Mouse (Mus musculus) thymus, postnatal 4 days (tissue): ENCODE results near the gene Klrb1f.
"Not testable (repeated sequence)": the region's sequence is repeated elsewhere in the genome, so short reads cannot be mapped to it uniquely, and the experiment has no call there.

Source experiments
- DNase-seq: peaks from one replicate; pipeline ENCODE4 v3.0.0; 2021

Gene Klrb1f

DNA sequence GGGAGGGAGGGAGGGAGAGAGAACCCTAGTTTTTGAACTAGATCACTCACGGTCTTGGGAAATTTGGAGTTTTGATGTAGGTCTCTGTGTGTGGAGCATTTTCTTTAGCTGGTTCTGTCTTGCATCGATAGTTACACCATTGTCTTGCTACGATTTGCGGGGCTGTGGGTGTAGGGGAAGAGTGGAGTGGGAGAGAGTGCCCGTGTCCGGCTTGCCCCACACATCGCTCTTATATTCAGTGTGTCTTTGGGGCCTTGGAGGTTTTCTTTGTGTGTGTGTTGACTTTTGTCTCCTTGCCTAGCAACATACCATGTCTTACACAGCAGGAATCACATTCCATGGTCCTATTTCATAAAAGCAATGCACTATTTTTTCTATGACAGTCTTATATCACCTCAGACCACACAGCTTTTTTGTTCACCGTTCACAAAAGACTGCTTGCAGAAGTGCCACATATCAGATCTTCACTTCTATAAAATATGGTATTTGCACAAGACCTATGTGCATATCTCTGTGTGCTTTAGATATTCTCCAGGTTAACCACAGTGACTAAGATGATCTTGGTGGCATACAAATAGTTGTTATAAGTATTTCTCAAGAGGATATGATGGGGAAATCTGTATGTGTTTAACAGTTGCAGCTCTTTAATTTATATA lies 4.0 kb downstream of the Klrb1f start:
- DNase-seq: no peak

DNA sequence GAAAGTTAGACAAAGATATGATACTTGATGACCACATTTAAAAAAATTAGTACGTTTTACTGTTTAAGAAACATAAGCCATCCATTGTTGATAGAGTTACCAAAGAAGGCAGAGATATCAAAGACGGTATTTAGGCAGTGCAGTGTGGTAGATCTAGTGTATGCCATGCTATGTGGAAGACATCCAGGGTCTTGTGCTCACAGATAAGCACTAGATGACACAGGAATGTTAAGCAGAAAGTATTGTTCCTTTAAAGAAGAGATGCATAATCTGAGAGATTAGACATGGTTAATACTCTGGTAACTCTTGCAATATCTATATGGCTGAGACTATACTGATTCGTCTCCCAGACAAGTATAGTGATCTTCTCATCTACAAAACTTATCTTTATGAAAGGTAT lies 5.4 kb downstream of the Klrb1f start:
- no peak for DNase-seq

DNA sequence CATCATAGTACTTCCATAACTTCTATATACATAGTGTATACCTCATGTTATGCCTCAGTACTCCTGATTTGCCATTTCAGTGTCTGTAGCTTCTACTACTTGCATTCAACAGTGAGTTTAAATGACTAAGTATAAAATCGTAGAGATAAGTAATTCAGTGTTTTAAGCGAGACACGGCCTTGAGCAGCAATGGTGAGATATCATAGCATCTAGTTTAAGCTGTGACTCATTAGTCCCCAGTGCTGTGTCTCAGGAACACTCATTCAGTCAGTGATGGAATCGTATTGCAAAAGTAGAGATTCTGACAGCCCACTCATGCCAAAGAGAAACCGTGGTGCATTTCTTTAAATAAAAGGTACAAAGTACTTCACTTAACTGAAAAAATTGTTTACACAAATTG lies 6.0 kb downstream of the Klrb1f start:
- no peak for DNase-seq

DNA sequence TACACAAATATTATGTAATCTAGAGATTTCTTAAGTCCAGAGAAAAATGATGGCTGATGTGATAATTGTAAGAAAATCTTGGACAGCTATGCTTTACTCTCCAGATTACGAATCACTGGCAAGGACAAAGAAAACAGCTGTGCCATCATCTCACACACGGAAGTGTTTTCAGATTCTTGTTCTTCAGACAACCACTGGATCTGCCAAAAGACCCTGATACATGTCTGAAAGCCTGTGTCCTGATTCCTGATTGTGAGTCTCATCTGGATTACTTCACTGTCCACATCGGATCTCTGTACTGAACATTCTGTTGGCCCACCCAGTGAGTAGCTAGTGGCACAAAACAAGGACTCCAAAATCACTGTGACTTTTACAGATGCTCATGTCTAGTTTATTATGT lies 10.5 kb downstream of the Klrb1f start:
- DNase-seq: no peak

DNA sequence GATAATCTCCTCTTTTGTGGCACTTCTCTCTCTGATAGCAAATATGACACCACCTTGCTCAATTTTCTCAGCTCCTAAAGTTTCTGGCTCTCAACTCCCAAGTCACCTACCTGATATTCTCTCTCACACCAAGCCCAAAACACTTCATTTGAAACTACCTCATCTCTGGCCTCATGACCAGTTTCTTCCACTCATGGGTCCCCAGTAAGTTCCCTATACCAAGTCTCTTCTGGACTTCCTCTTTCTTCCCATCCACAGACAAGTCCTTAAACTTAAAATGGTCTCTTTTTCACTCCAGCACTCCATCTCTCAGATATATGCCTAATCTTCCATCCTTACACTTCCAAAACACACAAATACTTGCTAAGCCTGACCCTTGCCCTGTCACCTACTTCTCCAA lies 12.3 kb downstream of the Klrb1f start:
- no peak for DNase-seq

GRCm38 (mm10) chr6:129065407-129065806 lies 19.7 kb downstream of the Klrb1f start:
- DNase-seq: no peak

DNA sequence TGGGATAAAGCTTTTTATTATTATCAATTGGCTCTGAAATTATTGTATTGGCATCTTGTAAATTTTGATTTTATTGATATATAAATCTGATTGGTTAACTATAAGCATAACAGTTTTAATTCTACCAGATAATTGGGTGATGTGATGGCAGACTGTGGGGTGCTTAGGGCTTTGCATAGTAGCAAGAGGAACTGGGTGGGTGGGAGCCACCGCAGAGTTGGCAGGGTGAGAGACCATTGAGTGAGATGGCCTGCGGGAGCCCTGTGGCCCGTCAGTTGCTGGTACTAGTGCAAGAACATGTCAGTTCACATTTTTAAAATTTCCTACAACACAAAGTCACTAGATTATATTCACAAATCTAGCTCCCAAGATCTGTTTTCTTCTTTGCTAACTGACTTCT lies 20.2 kb downstream of the Klrb1f start:
- DNase-seq: no peak

- no peak for DNase-seq
These were observed 20.8 kb downstream of the Klrb1f start for GRCm38 (mm10) chr6:129066530-129066929.

DNA sequence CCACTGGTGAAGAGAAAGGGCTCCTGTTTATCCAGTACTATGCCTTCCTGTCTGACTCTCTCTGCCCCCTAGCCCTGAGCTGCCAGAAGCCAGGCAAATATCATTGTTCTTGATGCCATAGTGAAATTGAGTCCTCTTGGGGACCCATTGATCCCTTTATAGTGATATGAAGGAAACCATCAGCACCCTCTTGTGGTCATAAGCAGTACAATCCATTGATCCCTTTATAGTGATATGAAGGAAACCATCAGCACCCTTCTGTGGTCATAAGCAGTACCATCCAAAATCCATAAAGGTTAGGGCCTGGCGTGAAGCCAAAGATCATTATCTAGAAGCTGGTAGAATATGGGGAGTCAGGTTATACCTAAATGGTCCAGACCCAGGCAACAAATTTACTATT lies 21.3 kb downstream of the Klrb1f start:
- DNase-seq: peak; percentile 50

DNA sequence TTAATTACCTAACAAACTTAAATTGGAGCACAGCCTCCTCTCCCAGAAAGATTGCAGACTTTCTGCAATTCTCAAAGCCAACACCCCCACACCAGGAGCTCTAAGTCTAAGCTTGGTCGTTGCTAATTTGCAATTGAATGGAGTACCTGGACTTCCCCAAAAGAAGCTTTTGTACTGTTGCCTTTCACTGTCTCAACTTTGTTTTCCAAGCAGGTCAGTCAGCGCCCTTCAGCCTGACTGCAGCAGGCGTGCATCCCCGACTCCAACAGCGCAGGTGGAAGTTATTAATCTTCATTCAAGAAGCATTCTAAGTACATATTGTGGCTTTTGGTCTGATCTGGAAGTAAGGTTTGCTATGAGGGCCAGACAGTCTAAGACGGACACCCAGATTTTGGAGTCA lies 39.4 kb downstream of the Klrb1f start:
- DNase-seq: no peak

GRCm38 (mm10) chr6:129086031-129086430 lies 40.3 kb downstream of the Klrb1f start:
- DNase-seq: not testable (repeated sequence)

DNA sequence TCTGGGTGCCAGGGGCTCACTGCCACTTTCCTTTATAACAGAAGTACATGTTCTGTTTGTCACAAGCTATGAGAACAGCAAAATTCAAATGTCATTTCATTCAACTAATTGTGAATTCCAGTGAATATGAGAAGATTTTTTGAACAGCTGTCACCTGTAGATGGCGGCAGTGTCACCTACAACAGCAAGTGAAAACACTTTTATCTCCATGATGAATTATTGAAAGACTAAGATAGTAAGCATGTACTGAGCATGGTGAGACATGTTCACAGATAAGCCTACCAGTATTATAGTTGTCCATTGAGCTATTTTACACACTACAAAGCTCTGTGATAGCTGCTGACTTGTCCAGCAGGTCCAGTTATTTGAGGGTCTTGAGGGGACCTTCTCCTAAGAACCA lies 42.5 kb downstream of the Klrb1f start:
- DNase-seq: peak; percentile 75

GRCm38 (mm10) chr6:129088596-129088995 lies 42.9 kb downstream of the Klrb1f start:
- not testable (repeated sequence) for DNase-seq

GRCm38 (mm10) chr6:129095166-129095565 lies 49.5 kb downstream of the Klrb1f start:
- DNase-seq: no peak

DNA sequence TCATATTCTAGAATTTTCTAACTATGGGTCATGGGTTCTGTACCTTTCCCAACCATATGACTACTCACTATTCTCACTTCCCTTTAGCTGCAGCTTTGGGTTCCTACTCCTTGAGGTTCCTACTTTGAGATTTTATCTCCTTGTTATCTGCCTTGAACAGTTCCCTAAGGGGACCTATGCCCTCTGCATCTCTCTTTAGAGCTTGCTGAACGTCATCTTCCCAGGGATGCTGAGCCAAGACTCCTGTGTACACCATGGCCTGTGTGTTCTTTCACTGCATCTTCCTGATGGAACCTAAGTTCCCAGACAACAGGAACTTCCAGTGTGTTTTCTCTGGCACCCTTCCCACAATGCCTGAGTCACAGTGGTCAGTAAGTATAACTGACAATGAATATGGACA lies 52.2 kb downstream of the Klrb1f start:
- DNase-seq: no peak

DNA sequence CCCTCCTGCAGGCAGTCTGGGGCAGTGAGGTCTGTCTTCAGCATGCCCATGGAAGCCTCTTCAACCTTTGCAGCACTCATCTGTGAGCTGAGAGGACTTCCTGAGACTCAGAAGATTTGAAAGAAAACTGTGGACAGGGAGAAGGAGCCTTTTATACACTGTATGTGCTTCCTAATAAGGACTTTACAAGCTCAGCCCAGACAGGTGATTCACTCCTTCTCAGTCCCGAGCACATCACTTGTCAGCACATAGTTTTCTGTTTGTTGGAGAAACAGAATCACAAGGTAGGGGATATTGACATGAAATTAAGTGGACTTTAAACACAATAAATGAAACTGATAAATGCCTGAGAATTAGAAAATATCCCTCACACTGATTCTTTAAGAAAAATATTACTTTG lies 55.1 kb downstream of the Klrb1f start, which contains the start of gene Clec2e:
Gene Clec2e (minus strand): TSS at position 120 of the 400 bp plus-strand sequence.
- DNase-seq: not testable (repeated sequence)

DNA sequence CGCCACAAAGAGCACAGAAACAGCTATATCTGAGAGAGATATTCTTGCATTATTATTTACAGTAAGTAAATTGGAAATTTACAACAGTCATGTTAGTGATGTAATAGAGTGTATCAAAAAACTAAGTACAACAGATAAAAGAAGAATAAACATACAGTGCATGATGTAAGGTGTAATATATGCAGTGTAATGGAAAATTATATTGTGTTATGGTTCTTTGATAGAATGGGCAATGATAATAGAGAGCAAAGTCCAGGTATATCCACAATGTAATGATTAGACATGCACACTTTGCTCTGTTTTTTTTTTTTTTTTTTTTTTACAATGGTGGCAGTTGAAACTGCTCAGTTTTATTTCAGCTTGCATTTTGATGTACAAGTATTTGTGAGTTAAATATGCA lies 55.9 kb downstream of the Klrb1f start:
- no peak for DNase-seq

- DNase-seq: no peak
These were observed 57.3 kb downstream of the Klrb1f start for GRCm38 (mm10) chr6:129102858-129103555.
